Mouse (Mus musculus): ENCODE measurements around the gene Itpr3. TPM values are rescaled to one million over a fixed set of nuclear protein-coding genes. Genes with fewer than 3 reads are reported as not detected.

Gene Itpr3
- polyA plus RNA-seq, 1 experiment: 10.6 TPM

DNA sequence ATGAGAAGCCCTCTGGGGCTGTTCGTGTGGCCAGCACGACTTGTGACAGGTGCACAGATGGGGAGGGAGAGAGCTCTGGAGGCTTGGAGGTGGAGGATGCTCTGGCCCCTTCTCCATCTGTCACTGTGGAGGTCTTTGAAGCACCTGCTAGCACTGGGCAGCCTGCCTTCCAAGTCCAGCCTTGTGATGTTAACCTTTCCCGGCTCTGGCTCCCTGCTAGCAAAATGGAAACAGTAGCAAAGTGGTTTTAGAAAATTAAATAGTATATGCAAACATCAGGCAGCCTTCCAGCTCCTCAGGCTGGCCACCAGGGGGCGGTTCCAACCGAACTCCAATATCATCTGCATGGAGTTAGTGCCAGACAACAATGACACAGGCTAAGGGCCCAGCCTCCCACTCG is 14.5 kb downstream of the Itpr3 start:
- DNase-seq (ENCODE audit: low read depth): no peak

DNA sequence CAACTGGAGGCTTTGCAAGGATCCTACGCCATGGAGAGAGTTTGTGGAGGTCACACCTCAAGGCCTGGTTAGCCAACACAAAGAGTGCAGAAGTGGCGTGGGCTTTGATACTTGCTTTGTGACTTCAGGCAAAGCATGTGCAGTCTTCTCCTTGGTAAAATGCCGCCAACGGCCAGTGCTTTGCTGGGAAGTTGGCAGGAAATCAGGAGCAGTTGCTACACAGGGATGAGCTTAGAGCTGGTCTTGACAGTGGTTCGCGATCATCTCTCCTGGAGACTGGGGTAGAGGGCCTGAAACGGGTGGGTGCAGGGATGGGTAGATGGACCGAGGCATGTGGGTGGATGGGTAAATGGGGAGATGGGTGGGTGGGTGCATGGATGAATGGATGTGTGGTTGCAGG is 15.3 kb downstream of the Itpr3 start:
- DNase-seq (ENCODE audit: low read depth): no peak

DNA sequence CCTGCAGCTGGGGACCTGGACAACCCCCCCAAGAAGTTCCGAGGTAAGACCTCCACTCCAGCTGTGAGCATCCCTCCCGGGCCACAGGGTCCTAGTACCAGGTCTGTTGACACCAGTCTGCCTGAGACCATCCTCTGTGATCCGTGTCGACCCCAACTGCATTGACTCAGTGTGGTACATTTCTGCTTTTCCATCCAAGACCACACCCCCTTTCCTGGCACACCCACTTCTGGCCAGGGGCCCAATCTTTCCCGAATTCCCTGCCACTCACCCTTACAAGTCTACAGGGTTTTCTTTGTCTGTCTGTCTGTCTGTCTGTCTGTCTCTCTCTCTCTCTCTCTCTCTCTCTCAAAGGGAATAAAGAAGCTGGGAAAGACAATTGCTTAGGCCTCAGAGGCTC is 16.0 kb downstream of the Itpr3 start:
- DNase-seq (ENCODE audit: low read depth): no peak

DNA sequence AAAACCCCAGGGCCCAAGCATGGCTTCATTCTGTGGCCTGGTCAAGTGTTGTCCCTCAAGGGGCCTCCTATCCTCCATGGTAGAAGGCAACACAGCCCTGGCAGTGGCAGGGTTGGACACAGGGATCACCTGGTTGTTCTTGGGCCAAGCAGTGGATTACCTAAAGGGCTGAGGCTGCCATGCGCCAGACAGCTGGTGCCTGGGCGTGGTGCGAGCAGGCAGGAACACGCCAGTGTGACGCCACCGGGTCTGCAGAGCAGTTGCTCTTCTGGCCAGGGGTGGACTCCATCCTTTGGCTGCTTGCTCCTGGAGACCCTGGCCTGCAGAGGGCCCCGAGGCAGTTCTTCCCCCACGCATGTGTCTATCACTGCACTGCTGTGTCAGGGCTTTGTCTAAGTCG is 16.7 kb downstream of the Itpr3 start:
- no peak for DNase-seq (ENCODE audit: low read depth)

DNA sequence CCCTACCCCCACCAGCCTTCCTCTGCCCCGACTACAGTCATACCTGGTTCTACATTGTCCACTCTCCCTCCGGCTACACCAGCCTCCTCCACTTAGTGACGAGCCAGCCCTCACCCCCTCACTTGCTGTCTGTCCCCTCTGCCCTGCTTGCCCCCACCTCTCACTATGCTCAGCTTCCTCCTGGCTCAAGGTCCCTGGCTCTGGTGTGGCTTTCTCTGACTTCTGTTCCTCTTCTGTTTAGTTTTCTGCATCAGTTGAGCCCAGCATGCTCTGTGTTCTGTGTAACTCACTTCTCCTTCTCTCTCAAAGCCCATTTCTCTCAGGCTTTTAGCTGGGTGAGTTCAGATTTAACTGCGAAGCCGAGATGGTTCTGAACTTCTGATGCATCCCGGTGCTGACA is 17.1 kb downstream of the Itpr3 start:
- DNase-seq (ENCODE audit: low read depth): no peak

DNA sequence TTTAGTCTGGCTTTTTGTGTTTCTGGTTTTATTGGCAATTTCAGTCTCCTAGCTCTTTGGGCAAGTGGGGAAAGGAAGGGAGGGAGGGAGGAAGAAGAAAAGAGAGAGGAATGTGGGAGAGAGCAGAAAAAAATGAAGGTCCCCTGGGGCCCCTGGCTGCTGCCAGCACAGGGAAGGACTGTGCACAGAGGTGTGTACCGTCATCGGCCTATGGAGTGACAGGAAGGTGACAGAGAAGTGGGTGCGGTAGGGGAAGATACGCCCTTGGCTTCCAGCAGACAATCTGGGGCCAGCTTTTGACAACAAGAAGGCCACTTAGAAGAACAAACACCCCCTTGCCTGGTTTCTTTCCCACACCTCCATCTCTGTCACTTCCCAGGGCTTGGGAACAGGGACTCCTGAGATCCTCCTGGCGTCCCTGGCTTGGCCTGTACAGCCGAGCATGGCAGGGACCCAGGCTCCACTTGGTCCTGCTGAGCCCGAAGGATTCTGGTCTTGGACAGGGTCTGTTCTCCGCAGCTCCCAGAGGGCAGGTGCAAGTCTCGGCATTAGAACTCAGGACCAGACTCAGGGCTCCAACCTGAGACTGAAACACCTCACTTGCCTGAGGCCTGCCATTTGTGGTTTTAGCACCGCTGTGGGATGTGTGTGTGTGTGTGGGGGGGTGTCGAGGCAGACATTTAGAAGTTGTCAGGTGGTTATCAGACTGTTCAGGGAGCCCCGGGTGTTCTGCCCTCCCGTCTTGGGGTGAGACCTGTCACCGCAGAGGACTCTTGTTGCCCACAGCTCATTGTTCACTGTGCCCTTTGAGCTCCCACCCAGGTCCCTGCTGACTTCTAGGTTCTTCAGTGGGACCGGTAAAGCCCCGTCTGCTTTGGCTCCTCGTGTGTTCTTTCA is 18.0 kb downstream of the Itpr3 start:
- no peak for DNase-seq (ENCODE audit: low read depth)

DNA sequence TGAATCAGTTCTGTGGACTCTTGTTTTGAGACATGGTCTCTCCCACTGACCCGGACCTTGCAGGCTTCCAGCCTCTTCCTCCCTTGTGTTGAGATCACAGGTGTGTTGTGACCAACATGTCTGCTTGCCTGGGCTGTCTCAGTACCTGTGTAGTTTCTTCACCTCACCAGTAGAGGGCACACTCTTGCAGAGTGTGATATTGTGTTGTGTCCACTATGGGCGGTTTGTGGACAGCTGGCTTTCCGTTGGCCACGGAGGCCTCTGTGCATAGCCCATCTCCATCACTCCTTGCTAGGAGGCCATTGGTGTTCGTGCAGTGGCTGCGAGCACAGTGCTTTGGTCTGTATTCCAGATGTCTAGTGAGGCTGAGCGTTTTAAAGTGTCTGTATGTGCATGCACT is 20.0 kb downstream of the Itpr3 start:
- DNase-seq (ENCODE audit: low read depth): no peak

DNA sequence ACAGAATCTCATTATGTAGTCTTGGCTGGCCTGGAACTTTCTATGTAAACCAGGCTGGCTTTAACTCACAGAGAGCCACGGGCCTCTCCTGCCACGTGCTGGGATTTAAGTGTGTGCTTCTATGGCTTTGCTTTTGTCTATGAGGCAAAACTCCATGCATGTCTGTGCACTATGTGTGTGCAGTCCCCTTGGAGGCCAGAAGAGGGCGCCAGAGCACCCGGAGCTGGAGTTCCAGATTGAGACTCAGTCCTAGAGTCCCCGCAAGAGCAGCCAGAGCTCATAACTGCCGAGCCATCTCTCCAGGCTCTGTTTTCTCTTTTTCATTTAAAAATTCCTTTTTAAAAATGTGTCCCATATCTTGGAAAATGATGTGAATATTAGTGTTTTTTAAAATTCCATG is 20.8 kb downstream of the Itpr3 start:
- DNase-seq (ENCODE audit: low read depth): no peak

DNA sequence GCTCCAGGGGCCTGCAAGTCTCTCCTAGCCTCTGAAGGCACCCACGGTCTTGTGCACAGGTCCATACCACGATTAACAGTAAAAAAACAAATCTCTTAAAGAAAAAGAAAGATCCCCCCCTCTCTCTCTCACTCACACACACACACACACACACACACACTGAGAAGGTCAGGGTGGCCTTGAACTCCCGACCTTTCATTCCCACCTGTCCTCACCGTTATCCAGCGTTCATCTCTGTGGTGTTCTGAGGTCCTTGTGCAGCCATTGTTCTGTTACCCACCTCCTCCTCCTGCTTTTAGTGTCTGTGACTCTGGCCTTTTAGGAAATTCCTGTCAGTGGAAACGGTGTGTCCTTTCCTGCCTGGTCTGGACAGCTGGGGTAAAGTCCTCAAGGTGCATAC is 21.4 kb downstream of the Itpr3 start:
- no peak for DNase-seq (ENCODE audit: low read depth)

DNA sequence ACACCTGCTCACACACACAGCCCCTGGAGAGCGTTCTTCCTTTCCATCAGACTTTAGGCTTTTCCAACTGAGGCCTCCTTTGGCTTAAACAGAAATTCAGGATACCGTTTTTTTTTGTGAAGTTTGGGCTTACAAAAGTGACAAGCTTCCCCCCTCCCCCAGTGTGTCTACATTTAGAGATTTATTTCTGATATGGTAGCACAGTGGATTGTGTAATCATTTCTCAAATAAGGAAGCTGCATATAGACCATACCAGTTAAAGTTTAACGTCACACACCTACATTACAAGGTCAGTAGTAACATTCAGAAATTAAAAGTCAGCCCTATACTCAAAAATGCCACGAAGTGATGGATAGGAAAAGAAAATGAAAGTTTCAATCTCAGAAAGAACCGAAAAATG is 24.8 kb downstream of the Itpr3 start:
- DNase-seq (ENCODE audit: low read depth): no peak

DNA sequence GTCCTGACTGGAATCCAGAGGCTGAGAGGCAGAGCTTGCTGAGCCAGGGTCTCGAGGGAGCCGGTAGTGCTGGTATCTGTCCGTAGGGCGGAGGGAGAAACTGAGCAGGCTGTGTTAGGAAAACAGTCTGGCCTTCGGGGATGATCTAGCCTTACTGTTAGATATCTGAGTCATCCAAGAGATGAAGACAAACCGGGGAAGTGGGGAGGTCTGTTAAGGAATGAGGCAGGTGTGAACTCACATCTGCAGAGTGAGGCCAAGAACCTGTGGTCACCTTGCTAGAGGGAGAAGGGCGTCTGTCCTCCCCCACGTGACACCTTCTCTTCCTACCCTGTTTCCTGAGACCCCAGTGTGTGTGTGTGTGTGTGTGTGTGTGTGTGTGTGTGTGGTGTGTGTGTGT is 25.7 kb downstream of the Itpr3 start:
- no peak for DNase-seq (ENCODE audit: low read depth)

DNA sequence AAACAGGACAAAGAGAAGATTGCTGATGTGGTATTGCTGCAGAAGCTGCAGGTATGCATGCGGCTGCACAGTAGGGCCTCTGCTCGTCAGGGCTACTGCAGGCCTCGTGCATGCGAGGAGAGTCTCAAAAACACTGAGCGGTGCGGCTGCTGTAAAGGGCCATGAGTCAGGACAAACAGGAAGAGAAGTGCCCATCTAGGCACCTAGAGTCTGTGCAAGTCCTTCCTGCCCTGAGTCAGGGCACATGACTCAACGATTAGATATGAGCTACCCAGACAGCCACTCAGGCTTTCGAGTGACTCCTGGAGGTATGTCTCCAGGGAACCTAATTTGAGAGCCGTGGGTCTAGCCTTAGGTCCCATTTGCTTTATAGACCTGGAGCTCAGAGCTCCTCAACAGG is 26.5 kb downstream of the Itpr3 start:
- DNase-seq (ENCODE audit: low read depth): no peak

DNA sequence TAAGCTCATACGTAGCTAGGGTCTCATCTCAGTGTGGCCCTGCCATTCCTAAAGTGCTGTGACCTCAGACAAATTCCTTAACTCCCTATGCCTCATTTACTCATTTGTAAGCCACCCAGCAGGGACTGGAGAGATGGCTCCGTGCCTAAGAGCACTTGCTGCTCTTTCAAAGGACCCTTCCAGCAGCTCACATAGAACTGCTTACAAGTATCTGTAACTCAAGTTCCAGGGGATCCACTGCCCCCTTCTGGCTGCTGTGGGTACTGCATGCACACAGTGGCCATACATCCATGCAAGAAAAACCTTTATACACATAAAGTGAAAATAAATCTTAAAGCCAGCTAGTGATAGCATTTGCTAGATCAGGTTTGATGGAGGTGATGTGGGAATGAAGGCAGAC is 28.6 kb downstream of the Itpr3 start:
- DNase-seq (ENCODE audit: low read depth): no peak

DNA sequence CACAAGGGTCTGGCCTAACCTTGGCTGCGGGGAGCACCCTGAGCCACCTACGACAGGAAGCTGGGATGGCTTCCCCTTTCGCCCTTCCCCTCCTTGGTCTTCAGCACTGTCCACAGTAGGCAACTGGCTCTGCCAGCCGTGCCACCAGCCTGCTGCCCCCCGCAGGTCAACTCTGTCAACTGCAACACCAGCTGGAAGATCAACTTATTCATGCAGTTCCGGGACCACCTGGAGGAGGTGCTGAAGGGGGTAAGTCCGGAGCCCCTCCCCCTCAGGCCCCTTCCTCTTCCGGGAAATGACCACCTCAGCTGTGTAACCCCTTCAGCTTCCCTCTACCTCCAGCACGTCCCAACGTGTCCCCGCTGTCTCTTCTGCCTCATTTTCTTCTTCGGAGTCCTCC is 30.3 kb downstream of the Itpr3 start:
- DNase-seq (ENCODE audit: low read depth): no peak

DNA sequence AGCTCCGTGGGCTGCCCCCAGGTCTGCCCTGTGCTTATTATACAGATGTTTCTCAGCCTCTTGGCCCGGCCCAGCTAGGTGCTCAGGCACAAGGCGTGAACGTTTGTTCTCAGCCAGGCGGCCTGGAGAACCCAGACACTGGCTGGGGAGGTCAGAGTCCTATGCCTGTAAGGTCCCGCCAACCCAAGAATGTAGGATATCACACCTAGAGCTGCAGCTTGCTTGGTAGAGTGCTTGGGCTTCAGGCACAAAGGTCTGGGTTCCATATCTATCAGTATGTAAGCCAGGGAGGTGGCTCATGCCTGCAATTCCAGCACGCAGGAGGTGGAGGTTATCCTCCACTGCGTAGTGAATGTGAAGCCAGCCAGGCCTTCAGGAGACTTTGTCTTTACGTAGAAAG is 33.0 kb downstream of the Itpr3 start:
- no peak for DNase-seq (ENCODE audit: low read depth)

DNA sequence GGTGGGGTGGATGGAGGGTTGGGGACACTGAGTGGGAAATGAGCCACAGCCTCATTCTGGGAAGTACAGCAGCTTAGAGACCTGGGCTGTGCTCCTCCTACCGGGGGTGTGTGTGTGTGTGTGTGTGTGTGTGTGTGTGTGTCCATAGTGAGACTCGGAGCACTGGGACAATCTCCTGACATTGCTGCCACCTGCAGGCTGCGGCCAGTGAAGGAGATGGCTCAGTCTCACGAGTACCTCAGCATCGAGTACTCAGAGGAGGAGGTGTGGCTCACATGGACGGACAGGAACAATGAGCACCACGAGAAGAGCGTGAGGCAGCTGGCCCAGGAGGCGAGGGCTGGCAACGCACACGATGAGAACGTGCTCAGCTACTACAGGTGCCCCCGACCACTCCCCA is 38.6 kb downstream of the Itpr3 start:
- DNase-seq (ENCODE audit: low read depth): no peak

DNA sequence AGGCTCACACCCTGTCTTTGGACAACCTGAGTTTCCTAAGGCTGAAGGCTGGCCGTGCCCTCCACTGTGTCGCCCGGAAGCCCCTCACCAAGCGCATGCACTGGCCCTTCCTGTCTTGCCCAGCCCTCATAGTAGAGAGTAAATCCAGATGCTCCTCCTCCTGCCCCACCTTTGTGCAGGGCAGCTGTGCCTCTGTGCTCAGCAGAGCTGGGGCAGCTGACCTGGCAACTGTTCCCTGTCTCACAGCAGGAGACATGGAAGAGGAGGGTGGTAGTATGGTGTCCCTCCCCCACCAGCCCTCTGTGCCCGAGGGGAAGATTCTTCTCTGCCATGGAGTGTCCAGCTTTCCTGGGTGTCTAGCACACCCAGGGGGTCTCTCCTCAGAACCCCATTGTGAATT is 44.6 kb downstream of the Itpr3 start:
- DNase-seq (ENCODE audit: low read depth): no peak

DNA sequence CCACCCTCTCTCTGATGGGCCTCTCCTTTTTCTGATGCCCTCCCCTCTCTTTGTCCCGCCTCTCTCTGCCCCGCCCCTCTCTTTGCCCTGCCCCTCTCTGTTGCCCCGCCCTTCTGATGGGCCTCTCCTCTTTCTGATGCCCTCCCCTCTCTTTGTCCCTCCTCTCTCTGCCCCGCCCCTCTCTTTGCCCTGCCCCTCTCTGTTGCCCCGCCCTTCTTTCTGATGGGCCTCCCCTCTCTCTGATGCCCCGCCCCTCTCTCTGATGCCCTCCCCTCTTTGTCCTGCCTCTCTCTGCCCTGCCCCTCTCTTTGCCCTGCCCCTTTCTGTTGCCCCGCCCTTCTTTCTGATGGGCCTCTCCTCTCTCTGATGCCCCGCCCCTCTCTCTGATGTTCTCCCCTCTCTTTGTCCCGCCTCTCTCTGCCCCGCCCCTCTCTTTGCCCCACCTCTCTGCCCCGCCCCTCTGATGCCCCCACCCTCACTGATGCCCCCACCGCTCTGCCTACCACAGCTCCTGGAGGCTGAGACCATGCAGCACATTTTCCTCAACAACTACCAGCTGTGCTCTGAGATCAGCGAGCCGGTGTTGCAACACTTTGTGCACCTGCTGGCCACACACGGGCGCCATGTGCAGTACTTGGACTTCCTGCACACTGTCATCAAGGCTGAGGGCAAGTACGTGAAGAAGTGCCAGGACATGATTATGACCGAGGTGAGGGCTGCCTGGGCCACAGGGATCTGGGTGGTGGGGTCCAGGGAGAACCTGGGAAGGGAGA is 48.8 kb downstream of the Itpr3 start:
- no peak for DNase-seq (ENCODE audit: low read depth)

DNA sequence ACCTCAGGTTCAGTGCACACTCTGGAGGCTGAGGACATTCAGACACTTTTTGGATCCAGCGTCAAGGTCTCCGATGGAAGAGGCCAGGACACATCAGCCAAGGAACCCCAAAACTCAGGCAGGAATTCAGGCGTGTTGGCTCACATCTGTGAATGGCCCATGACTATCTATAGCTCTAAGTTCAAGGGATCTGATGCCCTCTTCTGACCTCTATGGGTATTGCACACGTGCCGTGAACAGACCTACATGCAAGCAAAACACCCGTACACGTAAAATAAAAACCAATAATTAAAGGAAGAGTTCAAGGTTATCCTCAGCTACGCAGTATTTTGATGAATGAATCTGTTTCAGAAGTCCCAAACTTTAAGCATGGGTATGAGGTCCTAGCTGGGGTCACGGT is 49.6 kb downstream of the Itpr3 start:
- no peak for DNase-seq (ENCODE audit: low read depth)

DNA sequence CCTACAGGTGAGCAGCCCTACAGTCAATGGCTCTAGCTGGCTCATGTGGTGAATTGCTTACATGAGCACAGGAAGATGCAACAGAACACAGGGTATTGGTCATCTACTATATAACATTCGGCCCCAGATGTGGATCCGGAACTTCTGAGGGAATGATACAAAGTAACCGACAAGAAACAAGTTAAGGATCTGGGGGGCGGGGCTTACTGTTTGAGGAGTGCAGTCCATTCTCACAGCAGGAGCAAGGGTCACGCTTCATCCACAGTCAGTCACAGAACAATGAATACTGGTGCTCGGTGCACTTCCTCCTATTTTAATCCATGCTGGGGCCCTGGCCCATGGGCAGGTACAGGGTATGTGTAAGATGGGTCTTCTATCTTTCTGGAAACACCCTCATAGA is 50.8 kb downstream of the Itpr3 start:
- DNase-seq (ENCODE audit: low read depth): no peak

DNA sequence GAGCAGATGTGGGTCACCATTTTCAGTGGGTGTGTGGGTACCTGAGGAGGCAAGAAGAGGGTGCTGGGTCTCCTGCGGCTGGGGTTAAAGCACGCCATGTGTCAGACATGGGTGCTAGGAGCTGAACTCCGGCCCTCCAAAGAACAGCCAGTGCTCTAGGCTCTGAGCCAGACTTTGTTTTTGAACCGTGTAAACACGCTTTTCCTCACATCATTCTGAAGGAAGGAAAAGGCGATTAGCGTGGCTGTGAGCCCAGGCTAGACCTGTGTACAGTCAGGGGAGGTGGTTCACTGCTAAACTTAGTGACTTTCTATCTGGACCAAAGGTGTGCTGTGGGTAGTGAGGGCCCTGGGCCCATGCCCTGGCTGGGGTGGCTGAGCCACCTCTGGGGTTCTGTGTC is 53.0 kb downstream of the Itpr3 start:
- no peak for DNase-seq (ENCODE audit: low read depth)

DNA sequence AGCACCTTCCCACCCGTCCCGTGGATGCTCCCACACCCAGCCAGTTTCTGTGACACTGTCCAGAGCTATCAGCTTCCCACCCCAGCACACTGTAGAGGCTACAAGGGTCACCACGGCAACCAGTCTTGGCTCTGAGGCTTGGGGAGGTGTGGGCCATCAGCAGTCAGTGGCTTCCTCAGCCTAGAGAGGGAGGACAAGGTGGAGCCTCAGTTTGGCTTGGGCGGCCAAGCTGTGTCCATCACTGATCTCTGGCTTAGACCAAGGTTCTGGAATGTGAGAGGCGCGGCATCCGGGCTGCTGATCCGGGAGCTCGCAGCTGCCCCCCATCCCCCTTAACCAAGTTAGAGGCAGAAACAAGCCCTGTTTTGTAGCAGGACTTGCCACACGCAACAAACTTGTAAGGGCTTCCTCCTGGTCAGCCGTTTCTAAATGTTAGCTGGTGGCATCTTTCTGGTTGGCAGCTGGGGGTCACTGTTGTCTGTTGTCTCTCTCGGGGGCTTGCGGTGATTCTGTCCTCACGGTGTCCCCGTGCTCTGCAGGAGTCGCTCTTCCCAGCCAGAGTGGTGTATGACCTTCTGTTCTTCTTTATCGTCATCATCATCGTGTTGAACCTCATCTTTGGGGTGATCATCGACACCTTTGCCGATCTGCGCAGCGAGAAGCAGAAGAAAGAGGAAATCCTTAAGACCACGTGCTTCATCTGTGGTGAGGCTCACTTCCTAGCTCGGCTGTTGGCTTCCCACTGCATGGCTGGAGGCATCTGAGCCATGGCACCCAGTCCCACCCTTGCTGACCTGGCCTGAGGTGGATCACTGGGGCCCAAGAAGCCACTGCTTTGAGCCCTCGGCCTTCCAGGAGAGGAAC is 61.8 kb downstream of the Itpr3 start:
- no peak for DNase-seq (ENCODE audit: low read depth)

DNA sequence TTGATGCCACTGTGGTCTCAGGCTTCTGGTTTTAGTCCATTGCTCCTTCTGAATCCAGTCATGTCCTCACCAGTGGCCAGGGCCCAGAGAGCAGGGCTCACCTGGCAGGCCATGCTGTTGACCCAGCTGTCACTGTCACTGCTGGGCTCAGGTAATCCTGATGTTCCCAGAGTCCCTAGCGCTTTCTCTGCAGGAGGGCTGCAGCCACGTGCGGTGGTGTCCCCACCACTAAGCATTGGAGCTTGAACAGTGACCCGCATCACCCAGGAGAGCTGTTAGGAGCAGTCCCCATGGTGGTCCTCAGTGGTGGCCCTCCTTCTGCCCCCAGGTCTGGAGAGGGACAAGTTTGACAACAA is 62.4 kb downstream of the Itpr3 start:
- no peak for DNase-seq (ENCODE audit: low read depth)
